Mouse (Mus musculus) embryonic fibroblast, embryonic 13.5 days (primary cell): ENCODE data around the gene Ppa1. TPM values are rescaled to one million over a fixed set of nuclear protein-coding genes. Genes with fewer than 3 reads are reported as not detected.
"Not testable (repeated sequence)": the region's sequence is repeated elsewhere in the genome, so short reads cannot be mapped to it uniquely, and the experiment has no call there.

Experiments
- H3K27ac ChIP-seq: 2 replicates; pipeline ENCODE4 v1.5.1; 2012; ENCODE audit warnings: low read length, control low read depth, inconsistent platforms; ENCODE audit not compliant: insufficient read depth
- H3K4me1 ChIP-seq: 2 replicates; pipeline ENCODE4 v1.6.1; 2011; ENCODE audit warnings: low read length; ENCODE audit not compliant: control insufficient read depth, insufficient read depth
- H3K4me3 ChIP-seq: 2 replicates; pipeline ENCODE4 v1.5.1; 2011; ENCODE audit warnings: mild to moderate bottlenecking, control low read depth, low read length; ENCODE audit not compliant: insufficient read depth
- CTCF ChIP-seq: IDR thresholded peaks from 2 replicates; pipeline ENCODE4 v1.5.1; 2011; ENCODE audit warnings: mild to moderate bottlenecking, control low read depth, low read length, moderate library complexity, borderline replicate concordance; ENCODE audit not compliant: insufficient read depth
- POLR2A ChIP-seq: IDR thresholded peaks from 2 replicates; pipeline ENCODE4 v1.6.1; 2011; ENCODE audit warnings: low read depth, mild to moderate bottlenecking, control low read depth, low read length, moderate library complexity
- polyA plus RNA-seq: library from polyadenylated mRNA; stranded (reverse); fragments of >200 nt; gene quantifications from 2 replicates; pipeline ENCODE4 v1.2.4, GENCODE M21; 2011; ENCODE audit warnings: low read depth; ENCODE audit not compliant: missing spikeins, insufficient read length

Gene Ppa1
- polyA plus RNA-seq, 1 experiment = 67.1 TPM

DNA sequence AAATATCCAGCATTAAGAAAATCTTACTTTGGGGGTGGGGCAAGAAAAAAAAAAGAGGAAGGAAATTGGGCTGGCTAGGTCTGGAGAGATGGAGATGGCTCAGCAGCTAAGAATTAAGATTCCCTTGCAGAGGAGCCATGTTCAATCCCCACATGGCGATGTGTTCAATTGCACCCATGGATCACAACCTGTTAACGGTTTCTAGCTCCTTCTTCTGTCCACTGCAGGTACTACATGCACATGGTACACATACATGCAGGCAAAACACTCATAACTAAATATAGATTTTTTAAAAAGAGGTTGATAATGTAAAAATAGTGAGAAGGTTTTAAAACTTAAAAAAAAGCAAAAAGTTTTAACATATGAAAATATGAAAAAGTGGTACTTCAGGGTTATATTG, 29.8 kb upstream of the Ppa1 start:
- no peaks in the 10 kb centered on the region for H3K4me1 ChIP-seq
- no peak for TF ChIP-seq CTCF
- TF ChIP-seq POLR2A = no peak
- H3K27ac ChIP-seq = no peak overlapping the region
- H3K4me3 ChIP-seq = no peak overlapping the region

GRCm38 (mm10) chr10:61621681-61622080, 26.7 kb upstream of the Ppa1 start:
- TF ChIP-seq CTCF (no peak), POLR2A (no peak)
- Histone ChIP-seq H3K4me3 (no peak overlapping the region), H3K27ac (no peak overlapping the region), H3K4me1 (0 out of 2 replicates have a peak, but pooled peaks cover 4% of the 10 kb centered on the region)

- not testable (repeated sequence) for H3K4me1 ChIP-seq, H3K27ac ChIP-seq, H3K4me3 ChIP-seq
Measured at GRCm38 (mm10) chr10:61623874-61624273, 24.5 kb upstream of the Ppa1 start.

DNA sequence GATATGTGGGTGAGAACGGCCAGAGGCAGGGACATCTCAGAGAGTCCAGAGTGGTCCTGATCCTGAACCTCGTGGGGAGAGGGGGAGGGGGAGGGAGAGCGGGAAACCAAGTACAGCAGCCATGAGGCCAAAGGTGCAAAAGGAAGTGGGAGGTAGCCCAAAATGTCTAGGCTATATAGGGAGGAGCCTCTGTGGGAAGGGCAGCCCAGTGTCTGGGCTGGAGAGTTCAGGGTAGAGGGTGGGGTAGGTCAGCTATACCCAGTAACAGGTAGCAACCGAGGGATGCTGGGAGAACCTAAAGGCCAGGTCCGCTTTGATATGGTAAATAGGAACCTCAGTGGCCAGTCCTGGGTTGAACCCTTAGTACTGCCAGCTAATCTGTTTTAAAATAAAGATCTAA, 23.6 kb upstream of the Ppa1 start:
- no peak for TF ChIP-seq POLR2A
- no peak for TF ChIP-seq CTCF
- H3K27ac ChIP-seq = no peak overlapping the region
- H3K4me1 ChIP-seq = 0 out of 2 replicates have a peak, but pooled peaks cover 4% of the 10 kb centered on the region
- H3K4me3 ChIP-seq = no peak overlapping the region

DNA sequence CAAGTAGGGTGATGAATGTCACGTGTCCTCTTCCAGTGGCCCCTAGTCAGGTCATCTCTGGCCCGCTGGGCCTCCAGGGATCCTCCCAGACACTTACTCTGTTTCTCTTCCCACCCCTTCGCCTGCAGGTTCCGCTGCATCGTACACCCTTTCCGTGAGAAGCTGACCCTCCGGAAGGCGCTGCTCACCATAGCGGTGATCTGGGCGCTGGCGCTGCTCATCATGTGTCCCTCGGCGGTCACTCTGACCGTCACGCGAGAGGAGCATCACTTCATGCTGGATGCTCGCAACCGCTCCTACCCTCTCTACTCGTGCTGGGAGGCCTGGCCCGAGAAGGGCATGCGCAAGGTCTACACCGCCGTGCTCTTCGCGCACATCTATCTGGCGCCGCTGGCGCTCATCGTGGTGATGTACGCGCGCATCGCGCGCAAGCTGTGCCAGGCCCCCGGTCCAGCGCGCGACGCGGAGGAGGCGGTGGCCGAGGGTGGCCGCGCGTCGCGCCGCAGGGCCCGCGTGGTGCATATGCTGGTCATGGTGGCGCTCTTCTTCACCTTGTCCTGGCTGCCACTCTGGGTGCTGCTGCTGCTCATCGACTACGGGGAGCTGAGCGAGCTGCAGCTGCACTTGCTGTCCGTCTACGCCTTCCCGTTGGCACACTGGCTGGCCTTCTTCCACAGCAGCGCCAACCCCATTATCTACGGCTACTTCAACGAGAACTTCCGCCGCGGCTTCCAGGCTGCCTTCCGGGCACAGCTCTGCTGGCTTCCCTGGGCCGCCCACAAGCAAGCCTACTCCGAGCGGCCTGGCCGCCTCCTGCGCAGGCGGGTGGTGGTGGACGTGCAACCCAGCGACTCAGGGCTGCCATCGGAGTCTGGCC, 22.7 kb upstream of the Ppa1 start:
- H3K4me1 ChIP-seq = 0 out of 2 replicates have a peak, but pooled peaks cover 4% of the 10 kb centered on the region
- peak overlapping the region; percentile 5; the same call in 1 of the 2 replicates for H3K4me3 ChIP-seq
- TF ChIP-seq CTCF = no peak
- no peak for TF ChIP-seq POLR2A
- H3K27ac ChIP-seq = no peak overlapping the region

- H3K4me1 ChIP-seq = 0 out of 2 replicates have a peak, but pooled peaks cover 4% of the 10 kb centered on the region
- H3K4me3 ChIP-seq = no peak overlapping the region
- H3K27ac ChIP-seq = no peak overlapping the region
- TF ChIP-seq CTCF = no peak
Measured at GRCm38 (mm10) chr10:61626551-61626950, 21.8 kb upstream of the Ppa1 start.

DNA sequence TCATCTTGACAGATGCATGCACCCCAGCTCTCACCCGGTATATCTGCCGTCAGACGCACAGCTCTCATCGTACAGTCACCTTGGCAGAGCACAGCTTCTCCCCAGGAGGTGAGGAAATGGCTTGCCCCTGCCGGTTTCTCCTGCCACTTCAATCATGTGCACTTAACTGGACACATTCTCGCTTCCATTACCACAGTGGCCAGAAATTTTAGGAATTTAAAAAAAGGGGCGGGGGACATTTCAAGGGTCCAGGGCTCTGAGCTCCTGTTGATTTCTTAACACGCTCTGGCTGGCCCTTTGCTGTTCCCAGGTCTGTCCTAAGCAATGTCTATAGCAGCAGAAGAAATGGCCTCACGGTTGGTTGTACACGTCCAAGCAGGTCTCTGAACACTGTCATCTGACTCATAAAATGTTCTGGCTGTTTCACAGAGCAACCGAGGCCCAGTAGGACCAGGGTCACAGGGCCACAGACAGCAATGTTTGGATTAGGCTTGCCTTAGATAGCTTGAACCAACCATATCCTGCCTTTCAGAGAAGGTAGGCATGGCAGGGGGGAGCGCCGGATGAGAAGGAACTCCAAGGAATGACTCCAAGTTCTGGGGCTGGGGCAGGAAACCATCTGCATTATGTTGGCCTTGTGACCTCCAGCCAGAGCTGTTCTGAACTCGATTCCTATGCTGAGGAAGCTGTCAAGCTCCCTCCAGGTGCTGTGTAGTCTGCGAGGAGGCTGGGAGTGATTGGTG, 21.0 kb upstream of the Ppa1 start:
- no peak overlapping the region for H3K4me3 ChIP-seq
- H3K4me1 ChIP-seq = 0 out of 2 replicates have a peak, but pooled peaks cover 4% of the 10 kb centered on the region
- TF ChIP-seq CTCF (no peak), POLR2A (no peak)
- H3K27ac ChIP-seq = no peak overlapping the region

DNA sequence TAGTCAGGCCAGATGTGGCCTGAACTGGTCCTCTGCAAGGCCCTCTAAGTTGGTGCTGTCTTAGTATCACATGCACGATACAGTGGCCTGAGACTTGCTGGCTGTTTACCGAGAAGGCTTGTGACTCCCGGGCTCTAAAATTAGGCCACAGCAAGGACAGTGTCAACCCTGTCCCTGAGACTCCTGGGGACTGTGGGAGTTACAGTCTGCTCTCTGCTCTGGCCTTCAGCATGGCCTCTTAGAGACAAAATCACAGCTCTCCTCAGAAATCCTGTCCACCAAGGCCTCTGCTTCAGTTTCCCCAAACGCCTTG, 20.5 kb upstream of the Ppa1 start:
- Histone ChIP-seq H3K4me1 (0 out of 2 replicates have a peak, but pooled peaks cover 4% of the 10 kb centered on the region), H3K27ac (no peak overlapping the region), H3K4me3 (no peak overlapping the region)
- TF ChIP-seq CTCF = no peak

DNA sequence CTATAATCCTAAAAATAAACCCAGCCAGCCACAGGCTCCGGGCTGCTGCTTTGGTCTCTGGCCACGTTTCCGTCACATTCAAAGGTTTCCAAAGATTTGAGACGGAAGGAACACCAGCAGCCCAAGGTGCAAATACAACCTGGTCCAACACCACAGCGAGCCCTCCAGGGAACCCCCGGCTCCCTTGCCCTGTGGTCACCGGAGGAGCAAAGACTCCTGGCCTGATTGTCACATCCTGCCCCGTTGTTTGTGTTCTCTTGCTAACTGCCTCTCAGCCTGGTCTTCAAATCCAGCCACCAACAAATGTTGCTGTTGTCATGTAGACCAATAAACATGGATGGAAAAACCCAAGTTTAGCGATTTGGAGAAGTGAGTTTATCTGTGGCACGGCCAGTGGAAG, 15.9 kb upstream of the Ppa1 start:
- Histone ChIP-seq H3K4me3 (no peak overlapping the region), H3K4me1 (no peaks in the 10 kb centered on the region; the same call in 1 of the 2 replicates), H3K27ac (no peak overlapping the region)
- TF ChIP-seq CTCF = no peak
- no peak for TF ChIP-seq POLR2A

GRCm38 (mm10) chr10:61637055-61637454, 11.3 kb upstream of the Ppa1 start:
- no peak for TF ChIP-seq POLR2A
- H3K4me1 ChIP-seq = no peaks in the 10 kb centered on the region; the same call in 1 of the 2 replicates
- H3K27ac ChIP-seq = 0 out of 2 replicates have a peak overlapping the region, but pooled peaks have one; percentile 9
- no peak overlapping the region for H3K4me3 ChIP-seq
